Mouse (Mus musculus): ENCODE results near the gene Znhit1. TPM values are rescaled to one million over a fixed set of nuclear protein-coding genes. Genes with fewer than 3 reads are reported as not detected.

The Znhit1 gene
- polyA plus RNA-seq, 1 experiment = 79.5 TPM

DNA sequence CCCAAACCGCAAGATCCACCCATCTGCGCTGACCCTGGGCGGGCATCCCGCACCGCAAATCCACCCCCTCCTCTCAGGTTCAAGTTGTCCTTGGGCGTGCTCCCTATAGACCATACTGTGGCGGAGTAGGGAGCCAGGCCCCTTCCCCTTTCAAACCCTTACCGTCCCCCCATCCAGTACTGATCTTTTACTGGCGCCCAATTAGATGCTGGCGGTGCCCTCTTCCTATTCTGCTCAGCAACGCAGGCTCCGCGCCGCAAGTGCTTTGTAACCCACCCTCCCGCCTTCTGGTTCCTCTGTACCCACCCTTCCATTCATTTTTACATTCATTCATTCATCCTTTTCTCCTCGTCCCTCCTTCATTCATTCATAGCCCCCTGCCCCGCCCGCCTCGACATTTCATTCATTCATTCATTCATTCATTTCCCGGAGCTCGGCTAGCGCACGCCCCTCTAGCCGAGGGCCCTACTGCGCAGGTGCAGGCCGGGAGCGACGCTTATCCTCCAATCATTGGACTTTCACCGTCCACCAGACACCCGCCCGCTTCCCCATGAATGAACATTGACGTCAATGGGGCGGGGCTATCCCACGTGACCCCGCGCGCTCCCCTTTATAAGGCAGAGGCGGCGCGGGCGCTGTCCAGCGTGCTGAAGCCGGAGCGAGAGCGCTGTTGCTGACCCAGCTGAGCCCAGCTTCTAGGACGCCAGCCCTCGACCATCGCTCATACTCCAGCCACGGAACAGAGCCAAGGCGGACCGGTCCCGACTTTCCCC lies 42.0 kb upstream of the Znhit1 start:
- Histone ChIP-seq H3K4me3 (ENCODE audit: control insufficient read depth, insufficient read depth, low read length) (no peak overlapping the region), H3K4me1 (replicated peaks; ENCODE audit: control insufficient read depth, insufficient read depth, low read length) (peaks cover 40% of the 10 kb centered on the region)
- TF ChIP-seq CTCF (IDR thresholded peaks at IDR 0.05; ENCODE audit: borderline replicate concordance, control insufficient read depth, extremely low read depth, insufficient read depth, low read length, poor library complexity) = no peak; the same call in 1 of the 2 replicates
- TF ChIP-seq POLR2A (IDR thresholded peaks at IDR 0.05; ENCODE audit: control insufficient read depth, extremely low read depth, insufficient read depth, low read length, poor library complexity) = 0 out of 2 replicates have a peak, but pooled peaks have one; percentile 18

DNA sequence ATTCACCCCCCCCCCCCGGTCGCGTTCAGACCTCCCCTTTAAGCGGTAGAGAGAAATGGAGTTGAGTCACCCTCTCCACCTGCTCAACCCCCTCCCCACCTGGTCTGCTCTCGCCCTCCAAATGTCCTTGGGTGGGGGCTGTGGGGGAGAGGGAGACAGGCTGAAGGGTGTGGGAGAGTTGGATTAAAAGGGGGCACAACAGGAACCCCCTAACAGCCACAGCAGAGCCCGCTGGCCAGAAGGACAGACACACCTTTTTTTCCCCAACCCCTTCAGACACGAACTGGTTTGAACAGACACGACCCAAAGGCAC lies 41.4 kb upstream of the Znhit1 start:
- Histone ChIP-seq H3K4me1 (replicated peaks; ENCODE audit: control insufficient read depth, insufficient read depth, low read length) (peaks cover 40% of the 10 kb centered on the region), H3K27ac (ENCODE audit: control insufficient read depth, insufficient read depth, low read length) (no peak overlapping the region), H3K36me3 (ENCODE audit: control insufficient read depth, insufficient read depth, low read length) (no peaks in the 10 kb centered on the region), H3K4me3 (ENCODE audit: control insufficient read depth, insufficient read depth, low read length) (no peak overlapping the region), H3K27me3 (ENCODE audit: control insufficient read depth, insufficient read depth, low read length) (peaks cover 23% of the 10 kb centered on the region)
- no peak for DNase-seq
- 5% methylated on average over 8 of the region's 8 CpGs for WGBS
- TF ChIP-seq CTCF (IDR thresholded peaks at IDR 0.05; ENCODE audit: borderline replicate concordance, control insufficient read depth, extremely low read depth, insufficient read depth, low read length, poor library complexity) (no peak), POLR2A (IDR thresholded peaks at IDR 0.05; ENCODE audit: control insufficient read depth, extremely low read depth, insufficient read depth, low read length, poor library complexity) (no peak)

More for the DNA sequence above, 42.0 kb upstream of the Znhit1 start:
- 2% methylated on average over 52 of the region's 52 CpGs for WGBS
- H3K27ac ChIP-seq (ENCODE audit: control insufficient read depth, insufficient read depth, low read length) = no peak overlapping the region
- peaks cover 23% of the 10 kb centered on the region for H3K27me3 ChIP-seq (ENCODE audit: control insufficient read depth, insufficient read depth, low read length)
- H3K36me3 ChIP-seq (ENCODE audit: control insufficient read depth, insufficient read depth, low read length) = no peaks in the 10 kb centered on the region
- peak; percentile 90 for DNase-seq

DNA sequence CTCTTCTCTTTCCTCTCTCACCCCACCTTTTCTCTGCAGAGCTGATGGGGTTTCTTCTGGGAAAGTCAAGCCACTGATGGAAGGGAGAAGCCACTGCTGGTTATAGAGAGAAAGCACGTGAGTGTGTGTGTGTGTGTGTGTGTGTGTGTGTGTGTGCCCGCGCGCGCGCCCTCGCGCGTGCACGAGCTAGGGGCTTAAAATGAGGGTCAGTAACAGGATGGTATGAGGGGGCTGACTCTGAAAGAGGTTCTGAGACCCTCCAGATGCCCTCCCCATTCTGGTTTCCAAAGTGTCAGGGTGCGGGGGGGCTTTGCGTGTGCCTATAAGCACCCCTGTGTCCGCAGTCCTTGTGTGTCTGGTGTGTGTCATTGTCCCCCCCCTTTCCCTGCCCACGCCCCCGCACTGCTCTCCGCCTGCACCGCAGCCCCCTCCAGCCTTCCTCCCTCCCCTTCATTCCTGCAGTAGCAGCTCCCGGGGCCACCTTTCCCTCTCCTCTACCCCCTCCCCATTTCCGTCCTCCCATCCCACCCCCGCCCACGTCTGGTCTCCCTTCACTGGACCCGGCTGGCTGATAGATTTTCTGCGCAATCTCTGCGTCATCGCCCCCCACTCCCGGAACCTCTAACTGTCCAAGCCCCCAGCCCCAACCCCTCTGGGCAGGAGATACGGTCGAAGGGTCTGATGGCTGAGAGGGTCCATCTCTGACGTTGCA lies 40.9 kb upstream of the Znhit1 start:
- peaks cover 40% of the 10 kb centered on the region for H3K4me1 ChIP-seq (replicated peaks; ENCODE audit: control insufficient read depth, insufficient read depth, low read length)
- peaks cover 23% of the 10 kb centered on the region for H3K27me3 ChIP-seq (ENCODE audit: control insufficient read depth, insufficient read depth, low read length)
- no peak overlapping the region for H3K4me3 ChIP-seq (ENCODE audit: control insufficient read depth, insufficient read depth, low read length)
- no peaks in the 10 kb centered on the region for H3K36me3 ChIP-seq (ENCODE audit: control insufficient read depth, insufficient read depth, low read length)
- no peak overlapping the region for H3K27ac ChIP-seq (ENCODE audit: control insufficient read depth, insufficient read depth, low read length)
- TF ChIP-seq POLR2A (IDR thresholded peaks at IDR 0.05; ENCODE audit: control insufficient read depth, extremely low read depth, insufficient read depth, low read length, poor library complexity) (no peak), CTCF (IDR thresholded peaks at IDR 0.05; ENCODE audit: borderline replicate concordance, control insufficient read depth, extremely low read depth, insufficient read depth, low read length, poor library complexity) (no peak)
- DNase-seq = no peak
- WGBS = 8% methylated on average over 29 of the region's 29 CpGs

DNA sequence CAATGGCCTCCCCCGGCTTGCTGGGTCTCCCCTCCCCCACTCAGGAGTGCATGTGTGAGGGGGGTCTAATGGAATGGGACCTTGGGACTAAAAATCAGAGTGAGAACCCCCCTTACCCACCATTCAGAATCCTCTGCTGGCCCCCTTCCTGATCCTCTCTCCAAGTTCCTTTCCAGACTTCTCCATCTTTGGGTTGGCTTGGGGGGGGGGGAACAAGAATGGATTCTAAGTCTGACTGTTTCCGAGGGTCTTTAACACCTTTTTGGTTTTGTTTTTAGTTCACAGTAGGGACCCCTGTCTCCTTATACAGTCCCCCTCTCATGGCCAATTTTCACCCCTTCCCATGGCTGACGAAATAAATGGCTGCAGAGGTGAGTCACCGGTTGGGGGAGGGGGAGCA lies 38.3 kb upstream of the Znhit1 start, which contains the start of gene Vgf:
Gene Vgf, plus strand, starts transcription at position 301 of the 400 bp plus-strand sequence.
- no peak for DNase-seq
- Histone ChIP-seq H3K27ac (ENCODE audit: control insufficient read depth, insufficient read depth, low read length) (no peak within 1 kb of the TSS), H3K4me3 (ENCODE audit: control insufficient read depth, insufficient read depth, low read length) (no peak within 1 kb of the TSS), H3K27me3 (ENCODE audit: control insufficient read depth, insufficient read depth, low read length) (peaks cover 16% of the 10 kb centered on the region), H3K36me3 (ENCODE audit: control insufficient read depth, insufficient read depth, low read length) (no peaks in the 10 kb centered on the region), H3K4me1 (replicated peaks; ENCODE audit: control insufficient read depth, insufficient read depth, low read length) (peaks cover 18% of the 10 kb centered on the region)
- 22% methylated on average over 4 of the region's 4 CpGs for WGBS
- TF ChIP-seq CTCF (IDR thresholded peaks at IDR 0.05; ENCODE audit: borderline replicate concordance, control insufficient read depth, extremely low read depth, insufficient read depth, low read length, poor library complexity) = no peak
- TF ChIP-seq POLR2A (IDR thresholded peaks at IDR 0.05; ENCODE audit: control insufficient read depth, extremely low read depth, insufficient read depth, low read length, poor library complexity) = no peak

DNA sequence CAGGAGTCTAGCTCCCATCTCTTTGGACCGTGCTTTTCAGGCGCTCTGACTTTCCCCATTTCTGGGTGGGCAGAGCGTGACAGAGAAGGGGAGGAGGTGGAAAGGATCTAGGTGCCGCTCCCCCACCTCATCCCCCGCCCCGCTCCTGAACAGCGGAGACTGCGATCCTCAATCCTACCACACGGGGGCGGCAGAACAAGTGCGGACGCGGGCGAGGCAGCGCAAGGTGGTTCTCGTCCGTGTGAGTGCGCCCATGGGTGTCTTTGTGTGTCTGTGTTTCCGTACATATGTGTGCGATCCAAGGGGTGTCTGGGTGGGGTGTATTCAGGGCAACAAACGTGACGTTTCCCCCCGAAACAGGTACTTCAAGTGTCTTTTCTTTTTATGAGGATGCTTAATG lies 37.3 kb upstream of the Znhit1 start:
- Histone ChIP-seq H3K4me3 (ENCODE audit: control insufficient read depth, insufficient read depth, low read length) (no peak overlapping the region), H3K36me3 (ENCODE audit: control insufficient read depth, insufficient read depth, low read length) (no peaks in the 10 kb centered on the region), H3K4me1 (replicated peaks; ENCODE audit: control insufficient read depth, insufficient read depth, low read length) (peaks cover 8% of the 10 kb centered on the region), H3K27me3 (ENCODE audit: control insufficient read depth, insufficient read depth, low read length) (peaks cover 7% of the 10 kb centered on the region; the same call in 1 of the 2 replicates), H3K27ac (ENCODE audit: control insufficient read depth, insufficient read depth, low read length) (no peak overlapping the region)
- 1% methylated on average over 23 of the region's 23 CpGs for WGBS
- peak; percentile 86 for DNase-seq
- TF ChIP-seq CTCF (IDR thresholded peaks at IDR 0.05; ENCODE audit: borderline replicate concordance, control insufficient read depth, extremely low read depth, insufficient read depth, low read length, poor library complexity) = peak; percentile 93
- TF ChIP-seq POLR2A (IDR thresholded peaks at IDR 0.05; ENCODE audit: control insufficient read depth, extremely low read depth, insufficient read depth, low read length, poor library complexity) = no peak

DNA sequence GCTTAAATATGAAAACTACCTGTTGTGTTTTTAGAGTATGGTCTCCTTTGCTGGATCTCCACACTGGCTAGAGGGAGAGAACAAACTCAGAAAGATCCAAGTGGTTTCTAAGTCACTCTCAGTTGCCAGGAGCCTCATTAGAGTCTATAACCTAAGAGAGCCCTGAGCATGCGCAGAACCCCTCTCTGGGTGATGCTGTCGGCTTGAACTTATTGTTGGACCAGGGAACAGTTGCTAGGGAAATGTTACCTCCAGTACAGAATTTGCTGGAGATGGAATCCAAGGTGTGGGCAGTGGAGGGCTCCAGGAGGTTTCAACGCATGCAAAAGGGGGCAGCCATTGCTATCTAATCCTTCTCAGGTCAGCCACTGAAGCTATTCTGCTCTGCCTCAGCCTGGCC lies 36.5 kb upstream of the Znhit1 start:
- TF ChIP-seq CTCF (IDR thresholded peaks at IDR 0.05; ENCODE audit: borderline replicate concordance, control insufficient read depth, extremely low read depth, insufficient read depth, low read length, poor library complexity) (no peak), POLR2A (IDR thresholded peaks at IDR 0.05; ENCODE audit: control insufficient read depth, extremely low read depth, insufficient read depth, low read length, poor library complexity) (no peak)
- DNase-seq = no peak
- peaks cover 7% of the 10 kb centered on the region; the same call in 1 of the 2 replicates for H3K27me3 ChIP-seq (ENCODE audit: control insufficient read depth, insufficient read depth, low read length)
- WGBS = 54% methylated on average over 3 of the region's 3 CpGs
- H3K4me1 ChIP-seq (replicated peaks; ENCODE audit: control insufficient read depth, insufficient read depth, low read length) = 0 out of 2 replicates have a peak, but pooled peaks cover under 1% of the 10 kb centered on the region
- no peak overlapping the region for H3K4me3 ChIP-seq (ENCODE audit: control insufficient read depth, insufficient read depth, low read length)
- H3K36me3 ChIP-seq (ENCODE audit: control insufficient read depth, insufficient read depth, low read length) = no peaks in the 10 kb centered on the region
- H3K27ac ChIP-seq (ENCODE audit: control insufficient read depth, insufficient read depth, low read length) = no peak overlapping the region
